Mouse (Mus musculus): ENCODE measurements around the gene Il16. TPM values are rescaled to one million over a fixed set of nuclear protein-coding genes. Genes with fewer than 3 reads are reported as not detected.

The Il16 gene
- polyA plus RNA-seq, 1 experiment: 1.6 TPM

DNA sequence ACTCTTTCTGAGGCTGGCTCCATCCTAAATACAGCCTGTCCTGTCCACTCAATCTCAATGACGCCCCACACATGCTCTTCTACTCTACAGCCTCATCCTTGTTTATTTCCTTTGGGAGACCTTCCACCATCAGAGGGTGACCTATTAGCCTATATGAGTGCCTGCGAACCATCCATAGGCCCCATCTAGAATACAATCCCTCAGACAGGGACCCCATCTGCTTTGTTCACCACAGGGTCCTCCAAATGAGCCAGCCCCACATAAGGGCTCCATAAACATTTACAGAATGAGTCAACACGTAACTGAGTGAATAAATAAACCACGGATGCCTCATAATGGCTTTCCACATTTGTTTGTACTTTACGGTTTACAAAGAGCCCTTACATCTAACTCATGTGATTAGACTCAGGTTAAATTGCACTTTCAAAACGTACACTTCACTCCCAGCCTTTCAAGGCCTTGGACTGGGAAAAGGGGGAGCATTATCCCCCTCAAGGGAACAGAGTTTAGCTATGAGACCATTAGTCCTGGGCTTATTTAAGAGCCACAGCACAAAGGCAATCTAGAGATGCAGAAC lies 7.5 kb downstream of the Il16 start:
- Histone ChIP-seq H3K4me3 (ENCODE audit: insufficient read depth, low read length) (no peak overlapping the region), H3K4me1 (ENCODE audit: control insufficient read depth, insufficient read depth, low read length) (no peaks in the 10 kb centered on the region), H3K27ac (ENCODE audit: insufficient read depth, low read length) (no peak overlapping the region)
- no peak for TF ChIP-seq POLR2A (IDR thresholded peaks at IDR 0.05; ENCODE audit: extremely low read depth, insufficient read depth, low read length)
- no peak for TF ChIP-seq CTCF (IDR thresholded peaks at IDR 0.05; ENCODE audit: extremely low read depth, insufficient read depth, low read length)

DNA sequence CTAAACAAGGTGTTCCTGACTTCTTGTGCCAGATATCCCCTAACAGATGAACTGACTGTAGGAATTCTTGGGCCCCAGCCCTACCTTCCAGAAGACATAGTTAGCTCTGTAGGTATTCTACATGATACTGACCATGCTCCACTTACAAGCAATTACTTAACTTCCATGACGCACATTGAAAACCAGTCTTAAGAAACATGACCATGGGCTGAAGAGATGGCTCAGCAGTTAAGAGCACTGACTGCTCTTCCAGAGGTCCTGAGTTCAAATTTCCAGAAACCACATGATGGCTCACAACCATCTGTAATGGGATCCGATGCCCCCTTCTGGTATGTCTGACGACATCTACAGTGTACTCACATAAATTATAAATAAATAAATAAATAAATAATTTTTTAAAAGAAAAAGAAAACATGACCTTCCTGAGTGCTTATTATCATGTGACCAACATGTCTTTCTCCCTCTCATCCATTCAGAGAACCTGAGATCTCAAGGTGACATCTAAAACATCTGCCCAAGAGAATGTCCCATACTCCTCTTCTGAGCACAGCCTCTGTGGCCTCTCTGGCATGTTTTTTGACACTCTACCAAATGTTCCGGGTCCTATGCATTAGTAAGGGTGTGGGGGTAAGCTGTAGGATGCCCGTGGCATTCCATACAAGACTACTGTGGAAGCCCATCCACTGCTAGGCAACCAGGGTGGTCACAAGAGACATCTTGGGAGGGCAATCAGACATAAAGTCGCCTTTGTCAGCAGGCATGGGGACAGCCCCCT lies 9.0 kb downstream of the Il16 start:
- Histone ChIP-seq H3K4me3 (ENCODE audit: insufficient read depth, low read length) (no peak overlapping the region), H3K27ac (ENCODE audit: insufficient read depth, low read length) (no peak overlapping the region), H3K4me1 (ENCODE audit: control insufficient read depth, insufficient read depth, low read length) (no peaks in the 10 kb centered on the region)
- no peak for TF ChIP-seq POLR2A (IDR thresholded peaks at IDR 0.05; ENCODE audit: extremely low read depth, insufficient read depth, low read length)

DNA sequence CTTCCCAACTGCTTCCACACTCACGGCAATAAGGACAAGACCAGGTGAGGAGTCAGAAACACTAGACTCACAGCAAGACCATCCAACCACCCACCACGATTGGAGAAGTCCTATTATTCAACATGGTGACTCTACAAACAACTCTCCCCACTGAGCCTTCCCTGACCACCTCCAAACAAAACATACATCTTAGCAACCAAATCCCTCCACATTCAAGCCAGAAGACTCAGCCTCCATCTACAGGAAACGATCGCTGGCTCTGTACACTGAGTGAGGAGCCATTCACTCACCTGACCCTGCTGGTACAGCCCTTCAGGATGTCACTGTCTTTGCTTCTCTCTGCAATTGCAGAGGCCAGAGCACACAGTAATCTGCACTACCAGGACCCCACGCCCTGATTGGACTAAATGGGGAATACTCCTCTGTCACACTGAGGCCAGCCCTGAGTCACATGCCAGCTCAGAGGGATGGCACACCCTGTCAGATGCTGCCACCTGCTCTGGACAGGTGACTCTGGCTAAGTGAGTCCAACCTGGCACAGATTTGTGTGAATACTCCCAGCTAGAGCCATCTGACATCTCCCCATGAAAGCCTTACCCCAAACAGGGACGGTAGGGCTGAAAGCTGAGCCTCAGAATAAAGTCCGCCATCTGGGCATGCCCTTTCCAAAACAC lies 10.3 kb downstream of the Il16 start:
- no peak for TF ChIP-seq CTCF (IDR thresholded peaks at IDR 0.05; ENCODE audit: extremely low read depth, insufficient read depth, low read length)
- no peak for TF ChIP-seq POLR2A (IDR thresholded peaks at IDR 0.05; ENCODE audit: extremely low read depth, insufficient read depth, low read length)
- H3K27ac ChIP-seq (ENCODE audit: insufficient read depth, low read length): no peak overlapping the region
- H3K4me1 ChIP-seq (ENCODE audit: control insufficient read depth, insufficient read depth, low read length): no peaks in the 10 kb centered on the region
- no peak overlapping the region for H3K4me3 ChIP-seq (ENCODE audit: insufficient read depth, low read length)

DNA sequence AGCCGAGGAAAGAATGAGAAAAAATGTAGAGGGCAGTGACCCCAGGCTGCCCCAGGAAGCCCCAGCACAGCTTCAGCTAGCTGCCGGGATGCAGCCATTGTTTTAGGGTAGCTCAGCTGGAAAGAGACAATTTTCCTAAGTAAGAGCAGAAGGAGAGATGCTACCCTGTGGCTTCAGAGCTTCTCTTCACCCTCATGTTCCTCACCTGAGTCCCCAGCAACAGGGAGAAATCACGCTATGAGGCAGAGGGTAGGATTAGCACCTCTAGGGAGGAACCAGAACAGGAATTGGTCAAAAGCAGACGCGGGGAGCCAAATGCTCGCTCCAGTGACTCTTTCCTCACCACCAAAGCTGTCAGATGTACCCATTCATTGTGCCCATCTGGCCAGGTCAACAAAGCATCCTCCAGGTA lies 10.8 kb downstream of the Il16 start:
- Histone ChIP-seq H3K27ac (ENCODE audit: insufficient read depth, low read length) (no peak overlapping the region), H3K4me3 (ENCODE audit: insufficient read depth, low read length) (no peak overlapping the region), H3K4me1 (ENCODE audit: control insufficient read depth, insufficient read depth, low read length) (no peaks in the 10 kb centered on the region)
- TF ChIP-seq POLR2A (IDR thresholded peaks at IDR 0.05; ENCODE audit: extremely low read depth, insufficient read depth, low read length): no peak
- no peak for TF ChIP-seq CTCF (IDR thresholded peaks at IDR 0.05; ENCODE audit: extremely low read depth, insufficient read depth, low read length)

DNA sequence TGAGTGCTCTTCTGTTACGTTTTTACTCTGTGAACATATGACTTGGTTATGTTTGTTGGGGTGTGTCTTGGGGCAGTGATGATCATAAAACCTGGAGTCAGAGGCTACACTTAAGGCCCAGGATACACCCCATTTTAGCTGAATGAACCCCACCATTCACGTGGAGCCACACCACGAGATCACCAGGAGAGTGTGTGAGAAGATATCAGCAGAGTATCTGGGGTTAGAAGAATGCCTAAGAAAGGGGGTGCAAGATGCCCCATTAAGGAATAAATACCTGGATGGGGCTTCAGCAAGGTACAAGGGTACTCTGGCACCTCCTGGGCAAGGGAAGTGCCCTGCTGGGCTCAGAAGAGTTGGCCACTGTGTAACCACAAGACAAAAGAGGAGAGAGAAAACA lies 11.3 kb downstream of the Il16 start:
- H3K4me3 ChIP-seq (ENCODE audit: insufficient read depth, low read length): no peak overlapping the region
- H3K4me1 ChIP-seq (ENCODE audit: control insufficient read depth, insufficient read depth, low read length): no peaks in the 10 kb centered on the region
- no peak for TF ChIP-seq CTCF (IDR thresholded peaks at IDR 0.05; ENCODE audit: extremely low read depth, insufficient read depth, low read length)
- no peak for TF ChIP-seq POLR2A (IDR thresholded peaks at IDR 0.05; ENCODE audit: extremely low read depth, insufficient read depth, low read length)
- H3K27ac ChIP-seq (ENCODE audit: insufficient read depth, low read length): no peak overlapping the region

DNA sequence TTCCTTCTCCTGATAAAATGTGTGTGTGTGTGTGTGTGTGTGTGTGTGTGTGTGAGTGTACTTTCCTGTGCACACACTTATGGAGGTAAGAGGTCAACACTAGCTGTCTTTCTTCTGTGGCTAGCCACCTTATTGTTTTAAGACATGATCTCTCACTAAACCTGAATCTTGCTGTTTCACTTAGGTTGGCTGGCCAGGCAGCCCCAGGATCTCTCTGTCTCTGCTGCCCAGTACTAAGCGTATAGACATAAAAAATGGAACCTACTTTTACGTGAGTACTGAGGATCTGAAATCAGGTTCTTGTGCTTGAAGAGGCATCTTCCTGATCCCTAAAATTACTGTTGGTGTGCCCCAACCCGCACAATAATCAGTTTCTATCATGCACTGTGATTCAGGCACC lies 12.7 kb downstream of the Il16 start:
- Histone ChIP-seq H3K4me3 (ENCODE audit: insufficient read depth, low read length) (no peak overlapping the region), H3K27ac (ENCODE audit: insufficient read depth, low read length) (no peak overlapping the region), H3K4me1 (ENCODE audit: control insufficient read depth, insufficient read depth, low read length) (no peaks in the 10 kb centered on the region)
- TF ChIP-seq POLR2A (IDR thresholded peaks at IDR 0.05; ENCODE audit: extremely low read depth, insufficient read depth, low read length) (no peak), CTCF (IDR thresholded peaks at IDR 0.05; ENCODE audit: extremely low read depth, insufficient read depth, low read length) (no peak)

DNA sequence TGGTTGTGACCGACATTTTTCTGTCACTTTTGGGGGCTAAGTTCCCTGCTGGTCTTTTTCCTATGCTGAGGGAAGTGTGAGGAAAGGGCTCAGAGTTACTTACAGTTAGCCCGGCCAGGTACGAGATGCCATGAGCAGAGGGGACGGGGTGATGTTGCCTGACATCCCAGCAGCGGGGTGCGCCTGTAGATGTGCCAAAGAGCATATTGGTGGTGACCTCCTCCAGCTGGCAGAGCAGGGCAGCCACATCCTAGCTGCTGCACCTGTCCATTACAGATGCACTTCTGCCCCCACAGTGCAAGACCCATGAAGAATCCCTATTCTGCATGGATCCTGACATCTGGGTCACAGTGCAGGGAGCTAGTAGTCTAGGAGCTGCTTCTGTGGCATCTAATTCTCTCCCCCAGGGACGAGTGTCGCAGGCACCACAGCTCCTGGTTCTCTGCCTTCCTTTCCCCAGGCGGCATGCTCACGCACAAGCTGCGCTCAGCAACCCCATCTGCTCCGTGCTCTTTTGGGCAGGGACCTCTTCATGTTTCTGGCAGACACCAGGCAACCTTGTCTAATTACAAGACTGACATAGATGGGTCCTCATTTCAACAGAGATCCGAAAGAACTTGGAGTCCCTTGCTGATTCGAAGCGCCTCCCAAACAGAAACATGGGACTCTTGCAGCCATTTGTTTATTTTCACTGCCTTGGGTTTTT lies 13.4 kb downstream of the Il16 start:
- no peak overlapping the region for H3K27ac ChIP-seq (ENCODE audit: insufficient read depth, low read length)
- H3K4me3 ChIP-seq (ENCODE audit: insufficient read depth, low read length): no peak overlapping the region; the same call in 1 of the 2 replicates
- H3K4me1 ChIP-seq (ENCODE audit: control insufficient read depth, insufficient read depth, low read length): no peaks in the 10 kb centered on the region
- TF ChIP-seq CTCF (IDR thresholded peaks at IDR 0.05; ENCODE audit: extremely low read depth, insufficient read depth, low read length): no peak
- no peak for TF ChIP-seq POLR2A (IDR thresholded peaks at IDR 0.05; ENCODE audit: extremely low read depth, insufficient read depth, low read length)

DNA sequence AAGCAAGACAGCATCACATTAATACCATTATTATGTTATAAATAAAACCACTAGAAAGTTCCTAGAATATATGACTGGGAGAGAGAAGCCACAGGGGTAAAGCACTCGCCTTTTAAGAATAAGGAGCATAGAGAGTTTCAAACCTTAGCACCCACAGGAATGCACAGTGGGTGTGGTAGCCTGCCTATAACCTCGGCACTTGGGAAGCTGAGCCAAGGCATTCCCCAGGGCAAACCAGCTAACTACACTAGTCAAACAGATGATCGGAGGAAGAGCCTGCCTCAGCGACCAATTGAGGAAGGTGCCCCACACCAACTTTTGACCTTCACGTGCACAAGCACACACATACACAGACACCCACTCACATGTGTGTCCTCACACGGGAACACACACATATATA lies 14.2 kb downstream of the Il16 start:
- TF ChIP-seq POLR2A (IDR thresholded peaks at IDR 0.05; ENCODE audit: extremely low read depth, insufficient read depth, low read length): no peak
- no peak overlapping the region for H3K27ac ChIP-seq (ENCODE audit: insufficient read depth, low read length)
- no peaks in the 10 kb centered on the region for H3K4me1 ChIP-seq (ENCODE audit: control insufficient read depth, insufficient read depth, low read length)
- no peak overlapping the region for H3K4me3 ChIP-seq (ENCODE audit: insufficient read depth, low read length)

DNA sequence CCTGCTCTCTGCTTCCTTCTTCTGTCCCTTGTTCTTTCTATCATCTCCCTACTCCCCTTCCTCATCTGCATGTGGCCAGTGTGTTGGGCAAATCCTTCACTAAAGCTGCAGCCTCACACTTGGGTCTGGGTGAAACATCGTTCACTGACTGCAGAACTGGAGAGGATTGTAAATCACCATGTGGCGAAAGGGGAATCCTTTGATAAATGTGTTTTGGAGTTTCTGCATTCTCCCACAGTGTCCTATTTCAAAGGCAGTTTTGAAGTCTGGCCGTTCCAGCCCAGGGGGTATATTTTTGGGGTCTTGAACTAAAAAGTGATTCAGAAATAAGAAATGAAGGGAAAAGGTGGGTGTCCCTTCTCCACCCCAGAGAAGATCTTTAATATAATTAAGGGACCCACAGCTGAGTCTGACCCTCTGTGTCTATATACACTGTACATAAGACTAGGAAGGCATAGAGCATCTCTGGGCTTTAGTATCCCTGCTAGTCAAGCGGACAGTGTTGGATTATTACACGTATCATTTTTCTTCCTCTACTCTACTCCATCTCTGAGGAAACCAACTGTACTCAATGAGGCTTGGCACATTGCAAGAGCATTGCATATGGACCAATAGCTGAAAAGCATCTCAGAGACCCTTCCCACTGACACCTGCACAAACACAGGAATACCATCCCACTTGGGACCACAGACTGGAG lies 18.4 kb downstream of the Il16 start:
- Histone ChIP-seq H3K4me3 (ENCODE audit: insufficient read depth, low read length) (no peak overlapping the region), H3K4me1 (ENCODE audit: control insufficient read depth, insufficient read depth, low read length) (no peaks in the 10 kb centered on the region), H3K27ac (ENCODE audit: insufficient read depth, low read length) (no peak overlapping the region)
- TF ChIP-seq CTCF (IDR thresholded peaks at IDR 0.05; ENCODE audit: extremely low read depth, insufficient read depth, low read length) (no peak), POLR2A (IDR thresholded peaks at IDR 0.05; ENCODE audit: extremely low read depth, insufficient read depth, low read length) (no peak)

All from cortical plate, adult 2 months (tissue).